Comparison of ENCODE assay signal across 10 mouse cellular contexts in genomic region chr9:26121986-26122385, GRCm38 (mm10).
A peak's percentile ranks its signal among the peaks of the same experiment; 100 is the strongest.
DNase-seq lines count a peak whose midpoint lies in the region; TF ChIP-seq lines count a peak whose summit lies in the region.
"Had no signal": no experiment of that assay in that cellular context is flagged by ENCODE, and none has a peak within 500 bp of the region (broad histone marks: within the 10 kb centered on the region; RNA-seq: fewer than 3 reads in every experiment).

No protein-coding gene starts in this region.

- TF ChIP-seq CTCF in layer of hippocampus, adult 2 months (conservative IDR thresholded peaks at IDR 0.05): peak; percentile 64

- no peak overlapping the region for H3K27ac ChIP-seq in layer of hippocampus, adult 2 months
- H3K27ac ChIP-seq: hindbrain, embryonic 15.5 days had no signal

- H3K4me3 ChIP-seq in layer of hippocampus, adult 2 months: no peak overlapping the region
- H3K4me3 ChIP-seq: hindbrain, embryonic 15.5 days; megakaryocyte, embryonic 14.5 days had no signal

- peak; percentile 65 to 76 for DNase-seq in cerebellum, postnatal 14 days
- DNase-seq in cerebellum, adult 11-12 months: no peak
- DNase-seq in layer of hippocampus, adult 2 months (ENCODE audit: low spot score in 2 of 2): peak in 1 of 2 experiments; percentile 6
- DNase-seq in layer of hippocampus, adult 9-10 months (ENCODE audit: low spot score): no peak
- peak; percentile 52 for DNase-seq in brain, adult 2 months (ENCODE audit: low read depth, low spot score)
- peak; percentile 32 for DNase-seq in lung, postnatal 25 days (ENCODE audit: low spot score)
- DNase-seq in c-Kit-positive CD71-positive TER-119-positive erythroid progenitor cells, embryonic 14.5 days (ENCODE audit: low spot score): no peak
- DNase-seq in spleen, postnatal 36 days (ENCODE audit: low spot score in 2 of 2): no peak

Comparison
In these comparisons a context has a peak if more than half of its experiments do, and no peak if none do; other contexts are left out.
1. DNase-seq: peak in cerebellum, postnatal 14 days (2 of 2), brain, adult 2 months (single experiment) and lung, postnatal 25 days (single experiment); none in cerebellum, adult 11-12 months (single experiment), layer of hippocampus, adult 9-10 months (single experiment), c-Kit-positive CD71-positive TER-119-positive erythroid progenitor cells, embryonic 14.5 days (single experiment) and spleen, postnatal 36 days (0 of 2).